Mouse (Mus musculus) B cell, adult 2 months (primary cell): ENCODE data around the gene Zyg11b.

ENCODE experiments used
- DNase-seq, 2 experiments: peaks; one replicate each; pipeline ENCODE4 v3.0.0; 2022

Gene Zyg11b

GRCm38 (mm10) chr4:108300670-108301373, at the start of gene Zyg11b:
Gene Zyg11b, minus strand, starts transcription at chr4:108301096.
- DNase-seq, result peak; percentile 88 to 89

GRCm38 (mm10) chr4:108349836-108350547, 49.1 kb upstream of the Zyg11b start:
- no peak for DNase-seq

GRCm38 (mm10) chr4:108349064-108349463, 48.2 kb upstream of the Zyg11b start:
- no peak for DNase-seq

DNA sequence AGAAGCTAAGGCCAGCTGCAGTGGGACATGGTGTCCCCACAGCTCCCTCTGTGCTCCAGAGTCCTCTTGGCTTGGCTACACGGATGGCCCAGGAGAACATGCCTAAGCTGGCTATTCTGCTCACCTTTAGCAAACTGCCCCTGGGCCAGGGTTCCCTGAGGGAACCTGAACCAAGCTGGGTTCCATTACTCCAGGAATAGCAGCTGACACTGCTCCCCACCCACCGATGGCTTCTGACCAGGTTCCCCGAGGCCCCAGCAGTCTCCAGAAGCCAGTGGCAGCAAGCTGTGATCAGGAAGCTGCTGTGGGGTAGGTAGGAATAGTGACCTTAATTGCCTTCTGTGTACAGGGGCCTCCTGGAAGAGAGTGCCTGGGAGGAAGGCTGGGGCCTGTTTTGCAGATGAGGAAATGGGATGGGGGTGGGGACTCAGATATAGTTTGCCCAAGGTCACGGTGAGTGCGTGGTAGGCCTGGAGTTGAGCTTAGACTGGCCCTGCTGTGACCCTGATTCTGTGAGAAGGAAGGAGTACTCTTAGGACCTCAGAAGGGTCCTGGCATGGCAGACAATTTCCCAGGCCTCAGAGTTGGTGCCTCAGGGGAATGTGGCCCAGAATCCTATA, 47.5 kb upstream of the Zyg11b start:
- no peak for DNase-seq

- DNase-seq, result peak; percentile 16 to 22
Observed at GRCm38 (mm10) chr4:108347111-108347510, 46.2 kb upstream of the Zyg11b start.

- no peak for DNase-seq
Observed at GRCm38 (mm10) chr4:108345826-108346225, 44.9 kb upstream of the Zyg11b start.

GRCm38 (mm10) chr4:108344631-108345083, 43.8 kb upstream of the Zyg11b start:
- DNase-seq, result no peak

- peak; percentile 76 to 77 for DNase-seq
Observed at GRCm38 (mm10) chr4:108339277-108339690, 38.4 kb upstream of the Zyg11b start.

DNA sequence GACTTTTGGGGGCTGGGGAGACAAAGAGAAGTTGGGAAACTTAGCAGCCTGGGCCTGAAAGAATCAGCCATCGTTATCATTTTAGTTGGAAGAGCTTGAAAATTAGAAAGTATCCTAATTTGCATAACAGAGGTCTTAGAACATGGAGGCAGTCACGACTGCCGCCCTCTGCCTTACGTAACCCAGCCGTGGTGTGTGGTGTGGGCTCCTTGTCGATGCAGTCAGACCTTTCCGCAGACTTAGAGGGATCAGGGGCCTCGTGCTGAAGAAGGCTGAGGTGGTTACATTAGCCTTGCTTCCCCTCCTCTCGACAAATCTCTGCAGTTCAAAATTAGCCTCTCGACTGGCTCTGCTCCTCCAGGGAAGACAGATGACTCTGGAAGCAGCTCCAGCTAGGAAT, 37.9 kb upstream of the Zyg11b start:
- no peak for DNase-seq

DNA sequence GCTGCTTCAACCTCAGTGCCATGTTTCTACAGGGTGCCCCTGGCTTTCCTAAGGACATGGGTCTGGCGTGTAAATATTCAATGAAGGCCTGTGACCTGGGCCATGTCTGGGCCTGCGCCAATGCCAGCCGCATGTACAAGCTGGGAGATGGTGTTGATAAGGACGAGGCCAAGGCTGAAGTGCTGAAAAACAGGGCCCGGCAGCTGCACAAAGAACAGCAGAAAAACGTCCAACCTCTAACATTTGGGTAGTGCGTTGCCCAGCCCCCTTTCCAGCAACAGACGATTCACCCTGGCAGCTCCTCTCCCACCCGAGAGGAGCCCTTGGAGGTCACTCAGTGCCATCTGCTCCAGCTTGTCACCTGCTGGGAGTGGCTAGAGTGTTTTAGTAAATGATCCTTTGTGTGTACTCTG, 37.4 kb upstream of the Zyg11b start:
- DNase-seq, result no peak

DNA sequence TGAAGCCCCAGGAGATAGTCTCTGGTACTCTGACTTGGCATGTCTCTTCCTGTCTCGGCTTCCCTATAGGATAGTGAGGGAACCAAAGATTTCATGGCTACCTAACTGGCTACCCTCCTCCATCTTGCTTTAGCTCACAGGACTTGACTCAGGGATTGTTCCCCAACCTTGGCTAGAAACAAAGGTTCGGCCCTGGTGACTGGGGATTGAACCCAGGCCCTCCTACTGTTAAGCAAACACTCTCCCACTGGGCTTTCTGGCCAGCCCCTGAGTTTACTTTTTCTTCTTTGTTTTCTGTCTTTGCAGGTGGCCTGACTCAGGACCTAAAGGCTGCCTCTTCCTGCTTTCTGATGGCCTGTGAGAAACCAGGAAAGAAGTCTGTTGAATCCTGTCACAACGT, 36.9 kb upstream of the Zyg11b start:
- DNase-seq, result no peak

GRCm38 (mm10) chr4:108336765-108337164, 35.9 kb upstream of the Zyg11b start:
- DNase-seq, result no peak

DNA sequence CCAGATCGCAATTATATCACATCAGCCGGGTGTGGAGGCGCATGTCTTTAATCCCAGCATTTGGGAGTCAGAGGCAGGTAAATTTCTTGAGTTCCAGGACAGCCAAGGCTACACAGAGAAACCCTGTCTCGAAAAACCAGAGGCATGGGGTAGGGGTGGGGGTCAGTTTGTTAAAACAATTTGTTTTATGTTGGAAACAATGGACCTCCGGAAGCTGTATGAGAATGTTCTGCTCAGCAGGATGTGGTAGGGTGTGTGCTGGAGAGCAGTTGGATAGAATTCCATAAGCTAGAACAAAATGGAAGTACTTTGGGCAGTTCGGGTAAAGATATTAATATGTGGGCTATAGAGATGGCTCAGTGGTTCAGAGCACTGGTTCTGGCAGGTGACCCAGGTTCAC, 34.5 kb upstream of the Zyg11b start:
- DNase-seq, result no peak

DNA sequence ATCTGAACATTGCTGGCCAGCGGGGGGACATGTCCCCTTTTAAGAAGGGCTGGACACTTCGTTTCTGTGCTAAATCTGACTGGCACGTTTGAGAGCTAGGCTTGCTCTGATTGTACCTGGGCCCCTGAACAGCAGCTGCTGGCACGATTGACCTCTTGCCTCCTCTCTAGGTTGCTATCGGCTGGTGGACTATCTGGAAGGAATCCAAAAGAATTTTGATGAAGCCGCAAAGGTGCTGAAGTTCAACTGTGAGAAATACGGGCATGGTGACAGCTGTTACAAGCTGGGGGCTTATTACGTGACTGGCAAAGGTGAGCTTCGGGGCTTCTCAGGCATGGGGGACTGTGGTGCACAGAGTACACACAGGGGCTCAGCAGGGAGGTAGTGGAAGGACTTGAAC, 31.1 kb upstream of the Zyg11b start:
- DNase-seq, result no peak

GRCm38 (mm10) chr4:108329840-108330239, 28.9 kb upstream of the Zyg11b start:
- DNase-seq, result no peak

GRCm38 (mm10) chr4:108327730-108328484, 27.0 kb upstream of the Zyg11b start, which contains the start of gene Coa7:
Gene Coa7, plus strand, starts transcription at chr4:108328140.
- peak; percentile 99 for DNase-seq

DNA sequence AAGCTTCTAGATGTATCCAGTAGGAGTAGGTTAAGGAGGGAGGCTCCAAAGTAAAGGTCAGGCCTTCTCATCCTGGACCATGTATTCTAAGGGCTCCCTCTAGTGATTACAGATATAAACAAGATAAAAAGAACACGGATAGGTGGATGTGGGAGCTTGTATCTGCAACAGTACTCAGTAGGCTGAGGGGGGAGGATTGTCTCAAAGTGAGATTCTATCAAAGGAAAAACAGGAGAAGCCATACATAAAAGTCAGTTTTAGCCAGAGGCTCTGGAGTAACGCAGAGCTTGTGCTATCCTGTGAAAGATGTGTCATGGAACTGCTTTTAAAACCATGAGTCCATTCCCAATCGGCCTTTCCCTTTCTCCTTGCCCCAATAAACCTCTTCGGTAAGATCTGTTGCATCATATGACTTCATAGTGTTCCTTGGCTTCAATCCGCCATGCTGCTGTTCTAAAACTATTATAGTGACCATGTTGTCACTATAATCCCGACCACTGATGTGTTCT, 26.2 kb upstream of the Zyg11b start:
- DNase-seq, result peak; percentile 30 to 37

DNA sequence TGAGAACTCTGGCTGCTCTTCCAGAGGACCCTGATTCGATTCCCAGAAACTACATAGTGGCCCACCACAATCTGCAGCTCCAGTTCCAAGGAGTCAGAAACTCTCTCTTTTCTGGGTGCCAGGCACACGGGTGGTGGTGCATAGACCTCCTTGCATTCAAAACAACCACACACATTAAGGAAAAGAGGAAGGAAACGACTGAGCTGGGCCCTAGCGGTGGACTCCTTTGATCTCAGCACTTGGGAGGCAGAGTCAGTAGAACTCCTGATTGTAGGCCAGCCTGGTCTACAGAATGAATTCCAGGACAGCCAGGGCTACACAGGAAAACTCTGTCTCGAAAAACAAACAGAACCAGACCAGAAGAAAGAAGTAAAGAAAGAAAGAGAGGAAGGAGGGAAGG, 22.7 kb upstream of the Zyg11b start:
- DNase-seq, result peak; percentile 49 to 56

DNA sequence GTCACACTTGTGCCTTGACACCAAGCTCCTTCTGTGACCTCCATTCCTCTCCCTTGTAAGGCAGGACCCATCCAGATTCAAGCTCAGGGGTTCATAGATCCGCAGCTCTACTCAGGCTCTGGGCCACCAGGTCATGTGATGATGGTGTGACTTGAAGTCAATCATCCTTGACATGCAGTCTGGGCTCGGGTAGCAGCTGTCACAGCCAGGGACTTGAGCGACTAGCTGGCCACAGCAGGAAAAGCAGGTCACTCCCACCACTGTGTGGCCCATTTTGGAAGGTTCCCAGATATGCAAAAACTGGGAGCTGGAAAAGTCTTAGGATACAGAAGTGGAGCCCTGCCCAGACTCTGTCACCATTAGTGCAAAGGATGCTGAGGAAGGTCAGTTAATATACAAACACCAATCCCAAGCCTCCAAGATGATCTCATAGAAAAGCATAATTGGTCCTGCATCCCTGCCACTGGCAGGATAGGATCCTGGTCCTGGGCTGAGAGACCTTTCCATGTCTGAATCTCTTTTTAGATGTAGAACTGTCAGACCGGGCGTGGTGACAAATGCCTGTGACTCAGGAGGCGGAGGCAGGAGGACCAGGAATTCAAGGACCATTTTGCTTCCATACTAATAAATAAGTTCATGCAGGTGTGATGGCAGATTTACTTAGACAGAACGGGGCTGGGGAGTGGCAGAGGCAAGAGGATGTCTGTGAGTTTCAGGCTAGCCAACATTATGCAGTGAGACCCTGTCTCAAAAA, 19.9 kb upstream of the Zyg11b start:
- peak; percentile 62 to 66 for DNase-seq

GRCm38 (mm10) chr4:108319747-108320146, 18.9 kb upstream of the Zyg11b start:
- DNase-seq, result peak; percentile 79 to 82

GRCm38 (mm10) chr4:108318649-108319615, 18.0 kb upstream of the Zyg11b start:
- DNase-seq, result peak; percentile 79 to 84
